Mouse (Mus musculus) hindbrain, embryonic 13.5 days (tissue): ENCODE measurements at regions not wholly inside any gene's neighbourhood (a gene's known extent, or its start where the extent isn't known, plus 50 kb on each side); places are given as distances from the start of the nearest gene placed in this dataset.

ENCODE experiments used
- ATAC-seq: fragments of 200-750 bp; cut with Nextera tagmentation; 2 replicates; pipeline ENCODE4 v1.8.0; 2017; ENCODE audit warnings: moderate TSS enrichment; ENCODE audit not compliant: low FRiP score
- H3K27ac ChIP-seq: fragments of 300-500 bp; sonication (generic); 2 replicates; pipeline ENCODE4 v1.5.1; 2015; ENCODE audit warnings: inconsistent platforms, mild to moderate bottlenecking, moderate library complexity
- H3K27me3 ChIP-seq: fragments of 300-500 bp; sonication (generic); 2 replicates; pipeline ENCODE4 v1.6.1; 2015; ENCODE audit warnings: mild to moderate bottlenecking, inconsistent platforms
- H3K36me3 ChIP-seq: fragments of 300-500 bp; sonication (generic); 2 replicates; pipeline ENCODE4 v1.6.1; 2015; ENCODE audit warnings: mild to moderate bottlenecking, inconsistent platforms
- H3K4me1 ChIP-seq: fragments of 300-500 bp; sonication (generic); replicated peaks from 2 replicates; pipeline ENCODE4 v1.6.1; 2015; ENCODE audit warnings: inconsistent platforms
- H3K4me2 ChIP-seq: fragments of 300-500 bp; sonication (generic); 2 replicates; pipeline ENCODE4 v1.6.1; 2015; ENCODE audit warnings: inconsistent platforms, mild to moderate bottlenecking, moderate library complexity
- H3K4me3 ChIP-seq: fragments of 300-500 bp; sonication (generic); 2 replicates; pipeline ENCODE4 v1.5.1; 2015; ENCODE audit warnings: mild to moderate bottlenecking, inconsistent platforms
- H3K9ac ChIP-seq: fragments of 300-500 bp; sonication (generic); 2 replicates; pipeline ENCODE4 v1.6.1; 2015; ENCODE audit warnings: mild to moderate bottlenecking, inconsistent platforms
- H3K9me3 ChIP-seq: fragments of 300-500 bp; sonication (generic); 2 replicates; pipeline ENCODE4 v1.6.1; 2016; ENCODE audit warnings: inconsistent platforms
- WGBS: fragments of 180-500 bp; shearing (Covaris S2); methylation state at CpG from one replicate; pipeline ENCODE4 v1.1.7; 2015; 5-methylcytosine and 5-hydroxymethylcytosine counted together

DNA sequence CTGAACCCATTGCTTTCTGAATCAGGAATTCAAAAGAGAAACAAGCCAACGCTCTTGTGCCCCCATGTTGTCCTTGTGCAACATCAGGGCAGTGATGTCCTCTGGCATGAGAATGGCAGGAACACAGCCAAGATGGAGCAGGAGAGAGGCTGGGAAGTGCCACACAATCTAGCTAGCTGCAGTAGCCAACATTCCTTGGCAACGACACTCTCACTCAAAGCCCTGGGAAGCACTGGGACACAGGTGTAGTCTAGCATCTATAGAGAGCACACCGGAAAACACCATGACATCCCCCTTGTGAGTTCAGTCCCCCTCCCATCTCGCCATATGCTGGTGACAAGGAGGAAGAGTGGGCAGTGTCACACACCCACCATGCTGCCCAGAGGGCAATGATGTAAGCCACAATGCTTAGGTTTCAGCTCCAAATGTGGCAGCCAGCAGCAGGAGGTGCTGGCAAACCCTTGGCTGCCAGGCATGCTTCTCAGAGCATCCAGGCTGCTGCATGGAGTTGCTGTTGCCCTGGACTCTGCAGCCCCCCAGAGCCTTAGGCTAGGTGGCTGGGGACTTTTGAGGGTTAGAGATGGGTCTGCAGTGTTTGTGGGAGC lies 123.0 kb downstream of the Slc38a6 start:
- Histone ChIP-seq H3K9ac (no peak overlapping the region), H3K4me2 (no peak overlapping the region), H3K4me3 (no peak overlapping the region), H3K27me3 (no peaks in the 10 kb centered on the region), H3K36me3 (no peaks in the 10 kb centered on the region), H3K9me3 (no peaks in the 10 kb centered on the region), H3K4me1 (peaks cover 29% of the 10 kb centered on the region), H3K27ac (no peak overlapping the region)
- WGBS: 75% methylated on average over 4 of the region's 4 CpGs
- ATAC-seq: no peak

DNA sequence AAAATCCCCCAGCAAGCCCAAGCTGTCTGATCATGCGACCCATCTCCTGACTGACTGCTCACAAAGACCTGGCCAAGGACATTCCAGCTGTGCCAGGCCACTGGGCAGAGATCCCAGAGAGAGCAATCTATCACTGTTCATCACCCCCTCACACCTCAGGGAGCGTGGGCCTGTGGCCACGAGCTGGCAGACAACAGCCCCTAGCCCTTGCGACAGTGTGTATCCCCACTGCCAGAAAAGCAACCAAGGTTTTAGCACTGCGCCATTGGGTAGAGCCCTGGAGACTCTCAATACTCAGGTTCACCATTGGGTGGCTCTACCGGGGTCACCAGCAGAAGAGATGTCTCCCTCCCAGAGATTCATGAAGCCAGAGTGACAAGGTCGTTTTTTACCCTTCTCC lies 122.0 kb downstream of the Slc38a6 start:
- H3K9ac ChIP-seq: no peak overlapping the region
- H3K27me3 ChIP-seq: no peaks in the 10 kb centered on the region
- 74% methylated on average over 7 of the region's 7 CpGs for WGBS
- H3K4me3 ChIP-seq: no peak overlapping the region
- 0 out of 2 replicates have a peak, but pooled peaks have one; percentile 52 for ATAC-seq
- peaks cover 34% of the 10 kb centered on the region for H3K4me1 ChIP-seq
- no peak overlapping the region for H3K4me2 ChIP-seq
- H3K9me3 ChIP-seq: no peaks in the 10 kb centered on the region
- no peaks in the 10 kb centered on the region for H3K36me3 ChIP-seq
- H3K27ac ChIP-seq: no peak overlapping the region

DNA sequence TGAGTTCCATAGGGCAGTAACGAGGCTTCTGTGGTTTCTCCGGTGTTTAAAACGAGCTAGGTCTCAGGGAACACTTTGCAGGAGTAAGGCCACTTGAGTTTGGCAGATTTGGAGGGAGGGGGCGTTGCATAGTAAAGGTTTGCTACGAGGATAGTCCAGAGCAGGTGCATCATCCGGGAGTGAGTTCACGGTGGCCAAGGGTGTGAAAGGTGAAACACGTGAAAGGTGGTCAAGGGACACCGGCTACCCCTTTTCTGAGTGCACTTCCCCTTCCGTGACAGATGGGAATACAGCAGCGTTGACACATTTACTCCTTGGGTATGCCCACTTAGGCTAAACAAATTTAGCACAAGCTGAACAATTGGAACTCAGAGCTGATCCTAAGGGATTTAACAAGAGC lies 121.6 kb downstream of the Slc38a6 start:
- H3K4me1 ChIP-seq: peaks cover 30% of the 10 kb centered on the region
- ATAC-seq: no peak
- H3K36me3 ChIP-seq: no peaks in the 10 kb centered on the region
- no peak overlapping the region for H3K4me2 ChIP-seq
- 89% methylated on average over 11 of the region's 11 CpGs for WGBS
- H3K9me3 ChIP-seq: no peaks in the 10 kb centered on the region
- no peak overlapping the region for H3K4me3 ChIP-seq
- no peak overlapping the region for H3K9ac ChIP-seq
- H3K27ac ChIP-seq: no peak overlapping the region
- no peaks in the 10 kb centered on the region for H3K27me3 ChIP-seq

DNA sequence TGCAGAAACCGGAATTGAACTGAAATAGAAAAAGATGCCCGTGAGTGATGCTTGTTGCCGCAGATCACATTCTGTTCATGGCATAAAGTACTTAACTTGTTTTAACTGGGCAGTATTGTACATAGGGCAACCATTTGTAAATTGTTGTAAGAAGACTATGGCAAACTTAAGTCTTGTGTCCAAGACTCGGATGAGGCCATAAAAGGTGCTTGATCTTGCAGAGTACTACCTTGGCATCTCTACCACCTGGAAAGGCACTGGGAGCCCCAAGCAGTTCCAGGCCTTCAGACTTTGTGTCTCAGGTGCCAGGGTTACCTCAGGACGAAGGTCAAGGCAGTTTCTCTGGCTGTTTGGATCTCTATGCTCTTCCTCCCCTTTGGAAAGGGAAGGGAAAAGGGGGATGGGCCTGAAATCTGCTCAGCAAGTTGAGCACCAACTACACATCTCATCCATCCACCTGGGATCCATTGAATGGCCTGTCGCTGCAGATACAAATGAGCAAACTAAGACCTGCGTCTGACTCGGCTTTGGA lies 120.0 kb downstream of the Slc38a6 start:
- H3K4me3 ChIP-seq: no peak overlapping the region
- H3K9ac ChIP-seq: no peak overlapping the region
- H3K27ac ChIP-seq: no peak overlapping the region
- H3K4me2 ChIP-seq: no peak overlapping the region
- no peak for ATAC-seq
- H3K36me3 ChIP-seq: no peaks in the 10 kb centered on the region
- peaks cover 21% of the 10 kb centered on the region for H3K4me1 ChIP-seq
- H3K27me3 ChIP-seq: no peaks in the 10 kb centered on the region
- H3K9me3 ChIP-seq: no peaks in the 10 kb centered on the region
- WGBS: 90% methylated on average over 8 of the region's 8 CpGs

DNA sequence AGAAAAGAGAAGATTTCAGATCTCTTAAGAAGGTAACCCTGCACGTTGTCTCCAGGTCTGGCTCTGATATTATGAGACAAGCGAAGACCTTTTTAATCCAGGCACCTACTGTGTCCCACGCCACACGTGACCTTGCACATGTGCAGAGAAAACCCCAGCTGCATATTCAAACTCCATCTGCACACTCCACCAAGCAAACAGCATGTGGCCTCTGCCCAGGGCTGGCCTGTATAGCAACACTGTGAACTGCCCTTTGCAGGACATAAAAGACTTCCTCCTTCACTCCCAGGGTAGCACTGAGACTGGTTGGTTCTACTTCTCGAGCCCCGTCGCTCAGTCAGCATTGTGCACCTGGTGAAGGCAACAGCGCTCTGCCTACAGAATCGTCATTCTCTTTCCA lies 119.0 kb downstream of the Slc38a6 start:
- Histone ChIP-seq H3K4me1 (peaks cover 21% of the 10 kb centered on the region), H3K9ac (no peak overlapping the region), H3K36me3 (no peaks in the 10 kb centered on the region), H3K9me3 (no peaks in the 10 kb centered on the region), H3K27me3 (no peaks in the 10 kb centered on the region), H3K4me3 (no peak overlapping the region), H3K4me2 (no peak overlapping the region), H3K27ac (no peak overlapping the region)
- ATAC-seq: no peak
- WGBS: 73% methylated on average over 9 of the region's 9 CpGs

DNA sequence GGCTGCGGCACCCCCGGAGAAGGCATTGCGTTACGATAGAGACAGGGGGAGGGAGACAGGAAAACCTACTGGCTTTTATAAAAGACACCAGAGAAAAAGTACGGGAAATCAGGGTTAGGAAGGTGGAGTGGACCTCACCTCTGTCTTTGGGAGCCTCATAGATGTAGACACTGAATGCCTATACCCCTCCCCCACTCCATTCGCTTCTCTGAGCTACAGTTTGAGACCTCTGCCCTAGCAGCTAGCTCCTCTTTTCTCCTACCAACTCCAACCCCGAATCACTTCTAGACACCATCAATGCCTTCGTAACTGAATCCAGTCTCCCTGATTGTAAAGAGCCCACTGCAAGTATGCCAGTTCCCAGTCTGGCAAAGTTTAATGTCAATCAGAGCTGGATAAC lies 118.5 kb downstream of the Slc38a6 start:
- no peak overlapping the region for H3K27ac ChIP-seq
- ATAC-seq: no peak
- WGBS: 74% methylated on average over 8 of the region's 8 CpGs
- no peaks in the 10 kb centered on the region for H3K9me3 ChIP-seq
- no peak overlapping the region for H3K4me3 ChIP-seq
- no peaks in the 10 kb centered on the region for H3K27me3 ChIP-seq
- H3K9ac ChIP-seq: no peak overlapping the region
- H3K4me1 ChIP-seq: peaks cover 21% of the 10 kb centered on the region
- H3K4me2 ChIP-seq: no peak overlapping the region
- H3K36me3 ChIP-seq: no peaks in the 10 kb centered on the region

DNA sequence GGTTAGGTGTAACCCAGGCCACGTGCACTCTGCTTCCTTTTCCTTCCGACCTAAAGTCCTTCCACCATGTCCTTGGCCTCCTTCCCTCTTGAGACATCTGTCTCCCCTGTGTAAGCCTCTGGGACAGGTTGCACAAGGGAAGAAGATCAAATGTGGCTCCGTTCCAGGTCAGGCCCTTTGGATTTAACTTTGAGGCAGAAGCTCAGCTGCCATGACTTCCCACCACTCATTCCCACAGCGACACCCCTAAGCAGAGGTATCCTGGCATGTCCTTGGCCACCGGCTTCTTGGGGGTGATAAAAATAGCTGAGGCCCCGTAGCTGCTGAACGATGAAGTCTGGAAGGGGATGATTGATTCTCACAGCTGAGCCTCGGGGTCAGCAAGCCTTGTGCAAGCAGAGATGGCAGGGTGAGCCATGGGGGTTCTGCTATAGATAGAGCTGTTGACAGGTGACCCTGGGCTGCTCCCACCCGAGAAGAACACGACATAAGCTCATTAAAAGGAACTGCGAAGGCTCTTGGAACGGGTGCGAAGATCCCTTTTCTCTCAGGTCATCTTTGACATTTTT lies 117.4 kb downstream of the Slc38a6 start:
- no peak overlapping the region for H3K4me3 ChIP-seq
- no peak overlapping the region for H3K27ac ChIP-seq
- H3K36me3 ChIP-seq: no peaks in the 10 kb centered on the region
- no peak for ATAC-seq
- peaks cover 18% of the 10 kb centered on the region for H3K4me1 ChIP-seq
- no peaks in the 10 kb centered on the region for H3K27me3 ChIP-seq
- no peak overlapping the region for H3K4me2 ChIP-seq
- no peaks in the 10 kb centered on the region for H3K9me3 ChIP-seq
- no peak overlapping the region for H3K9ac ChIP-seq
- WGBS: 68% methylated on average over 13 of the region's 13 CpGs
